Mouse (Mus musculus) bone marrow macrophage, adult 2 months (primary cell): ENCODE results near the gene Ralbp1. TPM values are rescaled to one million over a fixed set of nuclear protein-coding genes. Genes with fewer than 3 reads are reported as not detected.

ENCODE experiments used
- H3K27ac ChIP-seq: 2 replicates; pipeline ENCODE4 v1.5.1; 2012; ENCODE audit warnings: low read depth, low read length; ENCODE audit not compliant: insufficient read depth
- H3K4me1 ChIP-seq: 2 replicates; pipeline ENCODE4 v1.6.1; 2012; ENCODE audit warnings: low read length; ENCODE audit not compliant: control insufficient read depth, insufficient read depth
- H3K4me3 ChIP-seq: 2 replicates; pipeline ENCODE4 v1.5.1; 2012; ENCODE audit warnings: mild to moderate bottlenecking, low read length, moderate library complexity; ENCODE audit not compliant: insufficient read depth
- CTCF ChIP-seq: IDR thresholded peaks from 2 replicates; pipeline ENCODE4 v1.5.1; 2012; ENCODE audit warnings: low read depth, mild to moderate bottlenecking, low read length, moderate library complexity
- POLR2A ChIP-seq: IDR thresholded peaks from 2 replicates; pipeline ENCODE4 v1.6.1; 2012; ENCODE audit warnings: mild to moderate bottlenecking, low read depth, low read length, borderline replicate concordance
- polyA plus RNA-seq: library from polyadenylated mRNA; stranded (reverse); fragments of >200 nt; gene quantifications from 2 replicates; pipeline ENCODE4 v1.2.4, GENCODE M21; 2012; ENCODE audit not compliant: missing spikeins, insufficient read depth, insufficient read length

Ralbp1 gene
- polyA plus RNA-seq, 1 experiment: 61.3 TPM

GRCm38 (mm10) chr17:65854006-65854405 is 31.6 kb downstream of the Ralbp1 start:
- TF ChIP-seq POLR2A (no peak), CTCF (no peak)

GRCm38 (mm10) chr17:65853326-65853725 is 32.3 kb downstream of the Ralbp1 start:
- Histone ChIP-seq H3K4me1 (peaks cover 21% of the 10 kb centered on the region), H3K27ac (peak overlapping the region; percentile 64), H3K4me3 (no peak overlapping the region)
- TF ChIP-seq POLR2A (no peak), CTCF (no peak)

More at GRCm38 (mm10) chr17:65854006-65854405, 31.6 kb downstream of the Ralbp1 start:
- H3K27ac ChIP-seq: peak overlapping the region; percentile 64; the same call in 1 of the 2 replicates
- H3K4me3 ChIP-seq: no peak overlapping the region
- peaks cover 21% of the 10 kb centered on the region for H3K4me1 ChIP-seq

- H3K4me3 ChIP-seq: no peak overlapping the region
- H3K4me1 ChIP-seq: peaks cover 21% of the 10 kb centered on the region
- no peak for TF ChIP-seq POLR2A
- no peak overlapping the region for H3K27ac ChIP-seq
Observed at GRCm38 (mm10) chr17:65851749-65852148, 33.8 kb downstream of the Ralbp1 start.

DNA sequence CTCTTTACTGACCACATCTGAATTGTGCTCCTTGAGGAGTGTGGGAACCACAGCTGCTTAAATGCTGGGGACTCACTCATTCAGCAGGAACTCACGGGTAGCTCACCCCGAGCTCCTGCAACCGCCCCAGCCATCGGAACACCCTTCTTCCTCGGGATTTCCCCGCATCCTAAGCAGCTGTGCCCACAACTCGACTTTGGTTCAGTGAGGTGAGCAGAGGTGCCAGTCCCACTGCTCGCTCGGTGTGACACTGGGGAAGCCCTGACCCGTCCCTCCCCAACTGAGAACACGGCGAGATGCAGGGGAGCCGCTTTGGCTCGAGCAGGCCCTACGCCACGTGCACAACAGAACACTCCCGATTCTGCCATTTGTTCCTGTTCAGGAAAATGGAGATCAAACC is 35.1 kb downstream of the Ralbp1 start:
- no peak for TF ChIP-seq CTCF
- Histone ChIP-seq H3K27ac (no peak overlapping the region), H3K4me3 (no peak overlapping the region), H3K4me1 (peaks cover 21% of the 10 kb centered on the region)

- no peak overlapping the region for H3K27ac ChIP-seq
- TF ChIP-seq POLR2A (no peak), CTCF (no peak)
- no peak overlapping the region for H3K4me3 ChIP-seq
- peaks cover 3% of the 10 kb centered on the region for H3K4me1 ChIP-seq
Observed at GRCm38 (mm10) chr17:65847694-65848449, 37.7 kb downstream of the Ralbp1 start.

GRCm38 (mm10) chr17:65845423-65845822 is 40.2 kb downstream of the Ralbp1 start:
- H3K27ac ChIP-seq: no peak overlapping the region
- H3K4me1 ChIP-seq: no peaks in the 10 kb centered on the region
- H3K4me3 ChIP-seq: no peak overlapping the region
- TF ChIP-seq CTCF (no peak), POLR2A (no peak)

- H3K4me3 ChIP-seq: no peak overlapping the region
- TF ChIP-seq CTCF (no peak), POLR2A (no peak)
- H3K27ac ChIP-seq: no peak overlapping the region
- peaks cover 9% of the 10 kb centered on the region for H3K4me1 ChIP-seq
Observed at GRCm38 (mm10) chr17:65842669-65843381, 42.8 kb downstream of the Ralbp1 start.

- no peak for TF ChIP-seq CTCF
- Histone ChIP-seq H3K4me3 (no peak overlapping the region), H3K27ac (no peak overlapping the region), H3K4me1 (peaks cover 9% of the 10 kb centered on the region)
Observed at GRCm38 (mm10) chr17:65839541-65840256, 45.9 kb downstream of the Ralbp1 start.

DNA sequence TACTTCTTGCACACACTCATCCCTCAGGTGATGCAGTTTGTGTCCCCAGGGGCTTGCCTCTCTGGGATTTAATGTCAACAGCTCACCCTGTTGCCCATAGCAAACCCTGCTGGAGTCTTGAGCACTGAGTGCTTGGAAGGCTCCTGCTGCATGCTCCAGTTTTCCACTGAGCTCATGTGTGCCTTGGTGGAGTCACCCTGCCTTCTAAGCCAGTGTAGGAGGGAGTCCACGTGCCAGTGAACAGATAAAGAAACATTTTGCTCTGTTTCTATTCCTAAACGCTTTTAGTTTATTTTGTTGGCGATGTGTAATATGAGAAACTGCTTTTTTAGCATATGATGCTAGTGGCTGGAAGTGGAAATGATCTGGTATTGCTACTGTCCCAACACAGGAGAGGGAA is 48.9 kb downstream of the Ralbp1 start:
- no peak overlapping the region for H3K4me3 ChIP-seq
- peaks cover 9% of the 10 kb centered on the region for H3K4me1 ChIP-seq
- TF ChIP-seq CTCF (no peak), POLR2A (no peak)
- no peak overlapping the region for H3K27ac ChIP-seq

GRCm38 (mm10) chr17:65833891-65834290 is 51.7 kb downstream of the Ralbp1 start:
- Histone ChIP-seq H3K4me3 (no peak overlapping the region), H3K4me1 (no peaks in the 10 kb centered on the region), H3K27ac (no peak overlapping the region)
- no peak for TF ChIP-seq POLR2A
- TF ChIP-seq CTCF: no peak
